In genomic region chr5:106926369-106926686, GRCm38 (mm10) we compare ENCODE assay signal across 8 mouse cellular contexts. TPM values are rescaled to one million over a fixed set of nuclear protein-coding genes. Genes with fewer than 3 reads are reported as not detected.
A peak's percentile ranks its signal among the peaks of the same experiment; 100 is the strongest.
DNase-seq lines count a peak whose midpoint lies in the region; ATAC-seq and TF ChIP-seq lines count a peak whose summit lies in the region.

No protein-coding gene starts in this region.

- 35% methylated on average over 4 of the region's 4 CpGs for WGBS in kidney, embryonic 14.5 days
- 59% methylated on average over 4 of the region's 4 CpGs for WGBS in kidney, adult 2 months
- WGBS in embryonic facial prominence, embryonic 10.5 days: 36% methylated on average over 4 of the region's 4 CpGs
- 32% methylated on average over 4 of the region's 4 CpGs for WGBS in hindbrain, embryonic 12.5 days
- WGBS in midbrain, embryonic 13.5 days: 23% methylated on average over 4 of the region's 4 CpGs

- peak; percentile 44; the same call in 1 of the 2 replicates for ATAC-seq in kidney, embryonic 14.5 days (ENCODE audit: low FRiP score, low TSS enrichment)
- ATAC-seq in hindbrain, embryonic 12.5 days (ENCODE audit: low FRiP score): no peak
- no peak for ATAC-seq in midbrain, embryonic 13.5 days

- no peak for TF ChIP-seq POLR2A in kidney, adult 2 months (IDR thresholded peaks at IDR 0.05; ENCODE audit: low read depth, low read length)

- H3K36me3 ChIP-seq in kidney, embryonic 14.5 days (ENCODE audit: control insufficient read depth, insufficient read depth, low read length): no peaks in the 10 kb centered on the region
- no peaks in the 10 kb centered on the region for H3K36me3 ChIP-seq in kidney, adult 2 months (ENCODE audit: control insufficient read depth, insufficient read depth, low read length)
- no peaks in the 10 kb centered on the region for H3K36me3 ChIP-seq in embryonic facial prominence, embryonic 10.5 days (replicated peaks)
- H3K36me3 ChIP-seq in hindbrain, embryonic 12.5 days: no peaks in the 10 kb centered on the region
- H3K36me3 ChIP-seq in midbrain, embryonic 13.5 days: peaks cover 5% of the 10 kb centered on the region; the same call in 1 of the 2 replicates

- no peak for DNase-seq in kidney, adult 2 months
- no peak for DNase-seq in embryonic facial prominence, embryonic 10.5 days (ENCODE audit: low spot score)
- no peak for DNase-seq in spleen, postnatal 10 days (ENCODE audit: low spot score in 2 of 2)
- no peak for DNase-seq in kidney, adult 11 months
- no peak for DNase-seq in urinary bladder, postnatal 4 days (ENCODE audit: low spot score in 2 of 2)

- H3K4me2 ChIP-seq in kidney, embryonic 14.5 days (replicated peaks; ENCODE audit: low read depth, low read length): peak overlapping the region; percentile 83
- peak overlapping the region; percentile 59 for H3K4me2 ChIP-seq in hindbrain, embryonic 12.5 days (replicated peaks)
- H3K4me2 ChIP-seq in midbrain, embryonic 13.5 days (replicated peaks): peak overlapping the region; percentile 60

- no peaks in the 10 kb centered on the region for H3K27me3 ChIP-seq in kidney, embryonic 14.5 days (ENCODE audit: control insufficient read depth, insufficient read depth, low read length)
- H3K27me3 ChIP-seq in kidney, adult 2 months (replicated peaks; ENCODE audit: control insufficient read depth, insufficient read depth, low read length): no peaks in the 10 kb centered on the region
- H3K27me3 ChIP-seq in embryonic facial prominence, embryonic 10.5 days (replicated peaks; ENCODE audit: low read depth, poor library complexity, severe bottlenecking): no peaks in the 10 kb centered on the region
- H3K27me3 ChIP-seq in hindbrain, embryonic 12.5 days: no peaks in the 10 kb centered on the region
- no peaks in the 10 kb centered on the region for H3K27me3 ChIP-seq in midbrain, embryonic 13.5 days

- no peak overlapping the region for H3K27ac ChIP-seq in kidney, embryonic 14.5 days (ENCODE audit: low read depth, low read length)
- H3K27ac ChIP-seq in kidney, adult 2 months (ENCODE audit: insufficient read depth, low read depth, low read length): no peak overlapping the region
- H3K27ac ChIP-seq in embryonic facial prominence, embryonic 10.5 days (replicated peaks): peak overlapping the region; percentile 93
- peak overlapping the region; percentile 88 for H3K27ac ChIP-seq in hindbrain, embryonic 12.5 days
- H3K27ac ChIP-seq in midbrain, embryonic 13.5 days: peak overlapping the region; percentile 92

- H3K9ac ChIP-seq in kidney, embryonic 14.5 days (ENCODE audit: low read depth, low read length): peak overlapping the region; percentile 73
- peak overlapping the region; percentile 85 for H3K9ac ChIP-seq in hindbrain, embryonic 12.5 days
- peak overlapping the region; percentile 81 for H3K9ac ChIP-seq in midbrain, embryonic 13.5 days (replicated peaks)

- no peaks in the 10 kb centered on the region for H3K9me3 ChIP-seq in kidney, embryonic 14.5 days (ENCODE audit: control insufficient read depth, low read length)
- no peaks in the 10 kb centered on the region for H3K9me3 ChIP-seq in embryonic facial prominence, embryonic 10.5 days
- H3K9me3 ChIP-seq in hindbrain, embryonic 12.5 days (replicated peaks): no peaks in the 10 kb centered on the region
- no peaks in the 10 kb centered on the region for H3K9me3 ChIP-seq in midbrain, embryonic 13.5 days

- peak overlapping the region; percentile 61 for H3K4me3 ChIP-seq in kidney, embryonic 14.5 days (ENCODE audit: low read length)
- no peak overlapping the region for H3K4me3 ChIP-seq in kidney, adult 2 months (ENCODE audit: insufficient read depth, low read depth, low read length)
- H3K4me3 ChIP-seq in embryonic facial prominence, embryonic 10.5 days: peak overlapping the region; percentile 85
- peak overlapping the region; percentile 69 for H3K4me3 ChIP-seq in hindbrain, embryonic 12.5 days
- peak overlapping the region; percentile 56 for H3K4me3 ChIP-seq in midbrain, embryonic 13.5 days (replicated peaks)

- no peaks in the 10 kb centered on the region for H3K4me1 ChIP-seq in kidney, embryonic 14.5 days (ENCODE audit: control insufficient read depth, insufficient read depth, low read length)
- no peaks in the 10 kb centered on the region for H3K4me1 ChIP-seq in kidney, adult 2 months (ENCODE audit: control insufficient read depth, insufficient read depth, low read length)
- H3K4me1 ChIP-seq in embryonic facial prominence, embryonic 10.5 days: peaks cover 8% of the 10 kb centered on the region; the same call in 1 of the 2 replicates
- H3K4me1 ChIP-seq in hindbrain, embryonic 12.5 days: 0 out of 2 replicates have a peak, but pooled peaks cover 4% of the 10 kb centered on the region
- peaks cover 13% of the 10 kb centered on the region; the same call in 1 of the 2 replicates for H3K4me1 ChIP-seq in midbrain, embryonic 13.5 days (replicated peaks)

- TF ChIP-seq CTCF in kidney, adult 2 months (conservative IDR thresholded peaks at IDR 0.05; ENCODE audit: insufficient read depth, insufficient read length, low read depth, low read length): no peak

RNA-seq across cellular contexts. Expression of gene Hfm1, which starts 0.2 kb away (rescaled TPM):
- polyA plus RNA-seq in kidney, embryonic 14.5 days (2014; fragmentation: Nextera tagmentation; extraction: Ambion mirVana): 2.0 and 2.7 TPM in 2 replicates
- polyA plus RNA-seq in kidney, adult 2 months (2012; rRNA removed): not detected in 2 replicates
- 3.0 TPM in 2 replicates for polyA plus RNA-seq in embryonic facial prominence, embryonic 10.5 days (2016; fragmentation: Nextera tagmentation; extraction: Ambion mirVana)
- polyA plus RNA-seq in hindbrain, embryonic 12.5 days (2016; fragmentation: Nextera tagmentation; extraction: Ambion mirVana): 6.7 and 7.6 TPM in 2 replicates
- 6.8 and 7.6 TPM in 2 replicates for polyA plus RNA-seq in midbrain, embryonic 13.5 days (2015; fragmentation: Nextera tagmentation; extraction: Ambion mirVana)

RNA-seq across cellular contexts. Expression of gene Cdc7, which starts 37.8 kb away (rescaled TPM):
- 30.2 and 48.6 TPM in 2 replicates for polyA plus RNA-seq in kidney, embryonic 14.5 days (2014; fragmentation: Nextera tagmentation; extraction: Ambion mirVana)
- polyA plus RNA-seq in kidney, adult 2 months (2012; rRNA removed): 1.2 and 1.3 TPM in 2 replicates
- 63.7 and 65.3 TPM in 2 replicates for polyA plus RNA-seq in embryonic facial prominence, embryonic 10.5 days (2016; fragmentation: Nextera tagmentation; extraction: Ambion mirVana)
- 43.3 and 44.7 TPM in 2 replicates for polyA plus RNA-seq in hindbrain, embryonic 12.5 days (2016; fragmentation: Nextera tagmentation; extraction: Ambion mirVana)
- 43.9 and 44.4 TPM in 2 replicates for polyA plus RNA-seq in midbrain, embryonic 13.5 days (2015; fragmentation: Nextera tagmentation; extraction: Ambion mirVana)

Comparison
In these comparisons a context has a peak if more than half of its experiments do, and no peak if none do; other contexts are left out.
1. RNA of gene Cdc7, which starts 37.8 kb away (polyA plus RNA-seq): 63.7 to 65.3 TPM in embryonic facial prominence, embryonic 10.5 days, 30.2 to 48.6 TPM in kidney, embryonic 14.5 days, 43.3 to 44.7 TPM in hindbrain, embryonic 12.5 days and 43.9 to 44.4 TPM in midbrain, embryonic 13.5 days; 1.2 to 1.3 TPM in kidney, adult 2 months; every median in the first group is over 10 times any median in the second.
2. H3K27ac ChIP-seq: peak in embryonic facial prominence, embryonic 10.5 days (single experiment), hindbrain, embryonic 12.5 days (single experiment) and midbrain, embryonic 13.5 days (single experiment); none in kidney, embryonic 14.5 days (single experiment) and kidney, adult 2 months (single experiment).
3. Peak in every context shown above with its lines, with median percentiles within 50 percentile points of each other: H3K4me2 ChIP-seq and H3K9ac ChIP-seq.